Mouse (Mus musculus): ENCODE data around the gene Tcf20.
A peak's percentile ranks its signal among the peaks of the same experiment; 100 is the strongest.

The Tcf20 gene

DNA sequence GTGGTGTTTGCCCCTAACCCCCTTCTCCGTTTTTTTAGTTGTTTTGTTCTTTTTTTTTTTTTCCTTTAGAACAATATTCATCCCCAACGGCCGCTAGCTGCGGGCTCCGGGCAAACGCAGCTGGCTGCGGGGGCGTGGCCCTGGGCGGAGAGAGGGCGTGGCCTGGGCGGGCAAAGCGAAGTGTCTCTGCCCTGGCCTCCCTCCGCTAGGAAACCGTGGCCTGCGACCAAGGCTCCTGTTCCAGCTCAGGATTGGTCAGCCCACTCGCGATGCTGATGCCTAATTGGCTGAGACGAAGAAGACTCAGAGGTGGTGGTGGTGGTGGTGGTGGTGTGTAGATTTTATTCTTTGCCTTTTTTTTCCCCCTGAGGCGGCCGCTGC is at the start of gene Tcf20:
Tcf20 (minus strand) TSS at position 141 of the 381 bp plus-strand sequence.
- peak; percentile 92 for DNase-seq (ENCODE audit: low read depth, low spot score)

DNA sequence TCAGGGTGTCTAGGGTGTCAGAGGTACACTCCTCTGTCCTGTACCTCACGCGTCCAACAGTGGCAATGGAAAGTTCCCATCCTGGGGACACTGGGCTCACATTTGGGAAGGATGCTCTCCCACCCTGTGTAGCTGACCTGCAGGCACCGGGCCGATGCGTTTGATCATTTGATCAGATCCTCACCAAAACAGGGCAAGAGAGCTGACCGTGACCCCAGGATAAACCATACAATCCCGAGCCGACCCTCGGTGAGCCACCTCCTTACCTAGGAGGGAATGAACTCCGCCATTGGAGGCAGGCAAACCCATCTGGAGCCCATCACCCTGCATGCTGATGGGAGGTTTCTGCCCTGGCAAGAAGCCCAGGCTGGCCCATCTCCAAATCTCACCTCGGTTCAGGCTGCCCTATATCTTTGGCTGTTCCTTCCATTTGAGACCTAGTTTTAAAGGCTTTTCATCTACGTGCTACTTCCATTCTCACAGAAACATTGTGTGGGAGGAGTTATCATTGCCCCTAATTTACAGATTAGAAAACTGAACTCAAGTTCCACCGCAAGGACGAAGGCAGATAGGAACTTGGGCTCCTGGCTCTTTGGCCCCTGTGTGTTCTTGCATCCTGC is 49.3 kb upstream of the Tcf20 start:
- DNase-seq (ENCODE audit: low read depth, low spot score), result no peak

DNA sequence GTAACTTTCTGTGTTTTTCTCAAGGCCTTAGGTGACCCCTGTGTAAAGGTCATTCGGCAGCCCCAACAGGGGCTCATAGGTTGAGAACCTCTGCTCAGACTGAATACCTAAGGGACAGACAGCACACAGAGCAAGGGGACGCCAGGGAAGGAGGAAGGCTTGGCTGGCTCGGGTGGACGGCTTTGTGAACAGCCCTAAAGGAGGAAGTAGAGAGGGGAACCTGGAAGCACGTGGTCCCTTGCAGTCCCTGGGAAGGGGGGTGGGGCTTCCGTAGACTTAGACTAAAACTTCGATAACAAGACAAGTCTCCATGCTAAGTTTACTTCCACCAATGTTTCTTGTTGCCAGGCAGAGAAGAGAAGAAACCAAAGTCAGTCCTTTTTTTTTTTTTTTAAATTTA is 48.4 kb upstream of the Tcf20 start:
- no peak for DNase-seq (ENCODE audit: low read depth, low spot score)

DNA sequence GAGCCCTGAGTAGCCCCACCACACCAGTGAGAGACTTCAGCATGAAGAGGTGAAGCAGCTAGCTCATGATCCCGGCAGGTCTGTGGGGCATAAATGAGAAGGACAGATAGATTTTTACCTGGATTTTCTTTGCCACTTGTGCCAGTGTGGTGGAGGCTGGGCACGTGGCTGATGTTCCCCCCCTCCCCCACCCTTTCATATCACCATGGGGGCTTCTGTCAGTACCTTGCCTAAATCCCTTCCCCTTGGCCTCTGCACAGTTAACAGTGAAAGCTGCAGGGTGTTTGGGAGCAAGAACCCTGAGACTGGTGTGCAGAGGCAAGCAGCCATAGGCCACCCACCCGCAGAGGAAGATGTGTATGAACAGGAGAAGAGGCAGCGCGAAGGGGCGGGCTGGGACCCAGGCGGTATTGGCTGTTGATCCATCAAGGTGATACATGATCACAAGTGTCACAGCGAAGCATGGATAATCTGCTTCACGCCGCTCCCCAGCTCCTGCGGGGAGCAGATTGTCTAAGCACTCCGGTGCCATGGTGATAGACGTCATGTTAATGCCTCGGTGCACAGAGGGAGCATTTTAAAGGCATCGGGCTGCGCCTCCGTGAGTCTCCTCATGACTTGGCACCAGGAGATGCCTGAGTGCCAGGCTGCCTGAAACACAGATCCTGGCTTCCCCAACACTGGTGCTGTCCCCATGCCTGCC is 46.8 kb upstream of the Tcf20 start:
- DNase-seq (ENCODE audit: low read depth, low spot score), result no peak

DNA sequence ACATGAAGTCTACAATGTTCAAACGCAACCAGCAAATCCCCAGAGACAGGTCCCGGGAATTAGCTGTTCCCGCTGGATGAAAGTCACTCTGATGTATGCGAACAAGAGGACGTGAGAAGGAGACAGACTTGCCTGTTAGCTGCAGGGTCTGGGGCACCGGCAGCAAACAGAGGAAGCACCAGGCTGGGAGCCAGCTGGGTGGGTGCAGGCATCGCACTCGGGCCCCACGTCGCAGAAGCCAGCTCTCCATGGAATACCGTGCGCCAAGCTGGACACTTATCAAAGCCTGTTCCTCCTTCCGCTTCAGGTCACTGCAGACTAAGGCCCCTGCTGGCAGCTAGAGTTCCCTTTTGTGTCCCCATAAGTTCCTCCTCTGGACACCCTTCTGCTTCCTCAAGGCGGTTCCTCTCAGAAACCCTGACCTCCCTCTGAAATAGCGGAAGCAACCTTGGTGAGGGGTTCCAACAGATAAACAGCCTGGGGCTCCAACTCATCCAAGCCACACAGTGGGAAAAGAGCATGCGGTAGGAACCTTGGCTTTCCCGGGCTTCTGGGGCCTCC is 45.4 kb upstream of the Tcf20 start, which contains the start of gene Nfam1:
Nfam1 (minus strand) TSS at position 326 of the 561 bp plus-strand sequence.
- DNase-seq (ENCODE audit: low read depth, low spot score), result no peak

DNA sequence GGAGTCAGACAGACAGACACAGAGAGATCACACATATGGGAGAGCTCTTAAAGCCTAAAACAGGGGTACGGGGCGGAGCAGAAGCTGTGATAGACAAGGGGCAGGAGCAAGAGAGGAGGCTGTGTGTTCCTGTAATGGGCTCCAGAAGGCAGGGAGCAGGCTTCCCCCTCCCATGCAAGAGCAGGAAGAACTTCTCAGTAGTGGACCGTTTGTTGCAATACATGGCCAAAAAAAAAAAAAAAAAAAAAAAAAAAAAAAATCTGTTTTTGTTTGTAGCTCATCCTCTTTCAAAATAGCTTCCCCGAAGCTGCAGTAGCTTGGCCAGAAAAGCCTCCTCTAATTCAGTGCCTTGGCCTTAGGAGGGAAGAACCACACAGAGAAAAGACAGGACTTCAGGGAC is 43.2 kb upstream of the Tcf20 start:
- DNase-seq (ENCODE audit: low read depth, low spot score), result no peak

DNA sequence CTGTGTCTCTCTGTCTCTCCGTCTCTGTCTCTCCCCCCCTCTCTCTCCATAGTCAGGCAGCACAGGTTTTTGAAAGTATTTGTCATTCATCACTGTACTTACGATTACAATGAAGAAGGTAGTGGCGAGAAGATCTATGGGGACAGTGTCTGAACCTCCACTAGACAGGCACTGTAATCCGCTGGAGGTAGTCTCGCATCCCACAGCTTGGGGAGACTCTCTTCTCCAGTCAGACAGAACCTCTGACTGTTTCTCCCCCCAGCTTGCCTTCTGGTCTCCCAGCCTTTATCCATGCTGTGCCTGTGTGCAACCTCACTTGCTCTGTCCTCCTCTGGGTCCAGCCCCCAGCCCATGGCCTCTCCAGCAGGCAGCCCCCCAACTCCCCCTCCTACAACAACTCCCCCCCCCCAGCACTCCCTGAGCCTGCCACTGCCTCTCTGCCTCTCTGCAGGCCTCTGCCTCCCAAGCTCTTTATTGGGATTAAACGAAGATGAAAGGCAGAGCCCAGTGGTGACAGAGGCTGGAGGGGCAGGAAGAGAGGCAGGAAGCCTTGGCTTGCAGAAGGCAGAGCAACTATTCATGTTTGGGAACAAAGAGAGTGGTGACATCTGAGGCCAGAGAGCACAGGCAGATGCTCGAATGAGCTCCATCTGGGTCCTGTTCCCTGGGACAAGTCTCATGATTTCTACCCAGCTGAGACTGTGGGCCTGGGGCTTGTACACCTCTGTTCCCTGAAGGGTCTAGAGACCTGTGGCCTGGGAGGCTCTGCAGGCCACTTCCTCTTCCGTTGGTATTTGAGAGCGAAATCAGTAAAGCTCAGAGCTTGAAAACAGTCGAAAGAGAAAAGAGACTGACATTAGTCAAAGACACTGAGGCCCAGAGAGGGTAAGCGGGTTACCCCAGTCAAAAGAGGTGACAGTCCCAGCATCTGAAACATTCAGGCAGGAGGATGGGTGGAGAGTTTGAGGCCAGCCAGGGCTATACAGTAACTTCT is 42.4 kb upstream of the Tcf20 start:
- DNase-seq (ENCODE audit: low read depth, low spot score), result no peak

DNA sequence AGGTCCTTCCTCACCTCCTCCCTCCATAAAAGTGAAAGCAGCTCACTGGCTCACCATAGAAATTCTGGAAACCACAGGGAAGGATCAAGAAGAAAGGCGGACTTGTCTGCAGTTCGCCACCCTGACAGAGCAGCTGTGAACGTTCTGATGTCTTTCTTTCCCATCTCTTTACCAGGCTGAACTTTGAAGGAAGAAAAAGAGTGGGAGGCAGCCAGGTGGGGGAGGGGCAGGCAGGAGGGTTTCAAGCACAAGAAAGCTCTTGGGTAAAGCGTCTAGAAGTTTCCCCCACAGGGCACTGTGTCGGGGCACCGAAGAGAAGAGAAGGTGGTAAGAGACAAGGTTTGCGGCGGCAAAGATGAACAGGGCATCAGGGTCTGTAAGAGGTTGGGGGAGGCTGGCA is 38.5 kb upstream of the Tcf20 start:
- no peak for DNase-seq (ENCODE audit: low read depth, low spot score)

DNA sequence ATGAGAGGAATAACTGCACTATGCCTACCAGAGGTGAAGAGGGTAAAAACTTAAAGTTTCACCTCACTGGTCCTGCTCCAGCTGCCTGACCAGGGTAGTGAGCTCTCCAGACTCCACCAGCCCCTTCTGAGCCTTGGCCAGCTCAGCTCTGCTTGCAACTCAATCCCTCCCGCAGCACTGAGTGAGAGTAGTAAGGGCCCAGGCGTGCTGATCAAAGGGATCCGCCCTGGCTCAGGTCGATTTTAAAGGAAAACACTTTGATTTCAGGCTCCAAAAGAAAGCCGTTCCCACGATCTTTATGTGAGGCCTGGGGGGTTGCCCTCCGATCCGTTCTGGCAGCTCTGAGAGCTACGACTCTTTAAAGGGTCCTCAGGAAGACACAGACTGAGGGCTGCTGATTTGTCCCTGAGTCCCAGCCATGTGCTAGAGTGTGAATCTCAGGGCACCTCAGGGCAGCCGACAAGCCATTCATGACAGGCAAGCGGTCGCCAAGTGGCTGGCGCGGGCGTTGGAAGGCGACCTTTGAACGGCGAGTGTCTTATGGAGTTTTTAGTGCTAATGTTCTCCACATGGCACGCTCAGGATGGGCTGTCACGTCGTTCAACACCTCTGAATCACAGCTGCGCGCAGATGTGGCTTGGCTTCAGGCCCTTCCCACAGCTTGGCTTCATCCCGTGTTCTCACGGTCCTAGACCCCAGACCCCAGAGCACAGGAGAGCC is 37.5 kb upstream of the Tcf20 start:
- DNase-seq (ENCODE audit: low read depth, low spot score), result peak; percentile 80

DNA sequence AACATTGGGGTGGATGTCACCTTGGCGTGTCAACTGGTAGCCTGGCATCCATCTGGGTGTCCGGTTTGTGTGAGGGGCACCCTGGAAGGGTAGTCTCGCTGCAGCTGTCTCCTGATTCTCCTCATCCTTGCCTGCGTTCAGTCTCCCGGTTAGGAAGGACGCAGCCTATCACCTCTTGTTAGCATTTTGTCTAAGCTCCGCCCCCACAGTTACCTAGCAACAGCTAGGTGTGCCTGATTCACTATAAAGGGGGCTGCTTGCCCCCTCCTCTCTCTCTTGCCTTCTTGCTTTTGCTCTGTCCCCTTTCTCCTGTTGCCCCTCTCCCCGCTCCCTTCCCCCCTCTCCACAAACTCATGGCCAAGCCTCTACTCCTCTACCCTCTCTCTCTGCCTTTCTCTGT is 35.3 kb upstream of the Tcf20 start:
- no peak for DNase-seq (ENCODE audit: low read depth, low spot score)

DNA sequence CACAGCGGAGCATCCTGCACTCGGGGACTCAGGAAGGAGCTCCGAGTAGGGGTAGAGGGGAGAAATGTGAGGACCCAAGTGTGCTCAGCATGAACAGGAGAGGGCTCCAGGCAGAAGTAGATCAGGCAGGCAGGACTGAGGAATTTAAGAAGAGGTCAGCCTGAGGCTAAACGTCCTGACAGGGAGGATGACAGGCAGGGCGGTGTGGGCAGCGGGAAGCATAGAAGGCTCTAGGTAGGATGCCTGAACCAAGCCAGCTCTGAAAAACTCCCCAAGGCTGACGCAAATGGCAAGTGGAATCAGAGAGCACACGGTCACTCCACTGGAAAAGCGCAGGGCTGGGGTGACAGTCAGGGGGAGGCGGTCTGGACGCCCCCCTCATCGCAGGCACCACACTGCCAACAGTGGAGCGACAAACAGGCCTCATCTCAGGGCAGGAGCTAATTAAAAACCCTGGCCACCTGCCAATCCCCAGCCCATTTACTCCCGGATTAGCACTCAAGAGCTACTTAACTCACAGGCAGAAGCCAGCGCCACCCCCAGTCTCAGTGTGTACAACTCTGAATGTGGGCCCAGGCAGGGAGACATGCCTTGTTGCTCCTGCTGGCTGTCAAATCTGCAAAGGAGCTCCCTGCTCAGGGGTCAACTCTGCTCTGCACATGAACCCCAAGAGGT is 23.5 kb upstream of the Tcf20 start:
- no peak for DNase-seq (ENCODE audit: low read depth, low spot score)

DNA sequence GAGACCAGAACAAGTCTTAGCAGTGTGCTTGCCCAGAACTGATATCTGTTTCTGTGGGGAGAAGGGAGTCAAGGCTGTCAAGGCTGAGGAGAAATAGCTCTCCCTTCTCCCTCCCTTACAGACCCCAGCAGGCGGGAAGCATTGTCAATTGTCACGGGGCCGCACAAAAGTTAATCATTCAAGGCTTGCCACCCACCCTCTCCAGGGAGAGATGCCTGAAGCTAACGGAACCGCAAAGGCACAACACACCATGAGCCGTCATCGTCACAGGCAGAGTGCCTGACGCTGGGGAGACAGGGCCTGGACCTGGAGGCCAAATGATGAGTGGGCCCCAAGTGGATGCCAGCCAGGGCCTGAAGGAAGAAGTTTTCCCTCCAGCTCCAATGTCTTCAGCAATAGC is 22.8 kb upstream of the Tcf20 start:
- no peak for DNase-seq (ENCODE audit: low read depth, low spot score)

DNA sequence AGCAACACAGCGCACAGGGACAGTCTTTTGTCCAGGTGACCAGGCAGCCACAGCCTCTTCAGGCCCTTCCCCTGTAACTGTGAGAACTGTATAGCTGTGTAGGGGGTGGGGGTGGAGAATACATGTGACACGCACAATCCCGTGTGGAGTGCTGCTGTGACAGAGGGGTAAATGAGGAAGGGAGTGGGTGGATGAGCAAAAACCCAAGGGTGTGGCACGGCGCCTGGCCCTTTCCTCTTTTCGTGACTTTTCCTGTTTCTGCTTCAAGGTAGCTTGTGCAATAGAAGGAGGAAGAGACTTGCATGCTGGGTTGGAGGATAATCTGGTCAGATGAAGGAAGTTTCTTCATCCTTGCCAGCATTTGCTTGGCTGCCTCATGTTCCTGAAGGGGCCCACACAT is 21.9 kb upstream of the Tcf20 start:
- no peak for DNase-seq (ENCODE audit: low read depth, low spot score)

DNA sequence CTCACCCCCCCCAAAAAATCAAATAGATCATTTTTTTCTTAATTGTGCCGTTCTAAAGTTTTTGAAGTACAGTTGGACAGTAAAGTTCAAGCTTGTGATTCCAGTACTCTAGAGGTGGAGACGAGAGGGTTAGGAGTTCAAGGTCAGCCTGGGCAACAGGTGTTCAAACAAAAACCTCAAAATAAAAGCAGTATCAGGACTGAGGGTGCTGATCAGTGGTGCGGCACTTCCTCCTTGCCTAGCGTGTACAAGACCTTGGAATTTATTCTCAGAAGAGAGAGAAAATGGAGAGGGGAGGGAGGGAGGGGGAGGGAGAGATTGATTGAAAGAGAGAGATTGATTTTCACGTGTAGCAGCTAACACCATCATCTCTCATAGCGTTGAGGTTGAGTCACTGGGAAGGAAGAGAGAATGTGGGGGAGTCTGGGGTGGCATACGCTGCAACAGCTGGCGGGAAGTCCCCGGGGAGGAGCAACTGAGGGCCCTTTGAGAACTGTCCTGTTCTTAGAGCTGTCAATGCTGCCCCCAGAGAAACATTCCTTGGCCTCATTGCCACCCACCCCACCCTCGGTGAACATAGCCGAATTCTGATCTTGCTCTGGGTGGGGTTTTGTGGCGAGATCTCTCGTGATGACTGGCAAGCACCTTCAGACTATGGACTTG is 21.2 kb upstream of the Tcf20 start:
- no peak for DNase-seq (ENCODE audit: low read depth, low spot score)

DNA sequence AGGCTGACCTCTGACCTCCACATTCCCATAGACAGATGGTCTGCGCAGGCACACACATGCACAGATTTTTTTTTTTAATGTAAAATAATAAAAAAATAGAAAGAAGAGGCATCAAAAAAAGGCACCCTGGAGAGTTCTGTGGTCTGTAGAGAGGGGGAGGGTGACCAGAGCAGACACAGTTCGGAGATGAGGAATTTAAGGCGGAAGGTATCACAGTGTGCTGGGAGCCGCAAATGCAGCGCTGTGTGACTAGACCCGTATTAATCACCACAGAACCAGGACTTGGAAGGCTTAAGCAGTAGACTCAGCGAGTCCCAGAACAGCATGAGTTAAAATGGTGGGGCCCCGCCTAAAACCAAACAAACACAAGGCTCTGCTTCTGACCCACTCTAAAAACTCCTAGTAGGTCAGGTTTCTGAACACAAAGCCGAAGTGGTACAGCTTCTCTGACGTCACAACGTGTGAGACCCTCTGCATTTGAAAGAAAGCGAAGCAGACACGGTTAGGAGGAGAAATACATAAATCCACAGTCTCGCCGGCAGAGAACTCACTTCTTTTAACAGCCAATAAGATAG is 19.8 kb upstream of the Tcf20 start:
- DNase-seq (ENCODE audit: low read depth, low spot score), result no peak

DNA sequence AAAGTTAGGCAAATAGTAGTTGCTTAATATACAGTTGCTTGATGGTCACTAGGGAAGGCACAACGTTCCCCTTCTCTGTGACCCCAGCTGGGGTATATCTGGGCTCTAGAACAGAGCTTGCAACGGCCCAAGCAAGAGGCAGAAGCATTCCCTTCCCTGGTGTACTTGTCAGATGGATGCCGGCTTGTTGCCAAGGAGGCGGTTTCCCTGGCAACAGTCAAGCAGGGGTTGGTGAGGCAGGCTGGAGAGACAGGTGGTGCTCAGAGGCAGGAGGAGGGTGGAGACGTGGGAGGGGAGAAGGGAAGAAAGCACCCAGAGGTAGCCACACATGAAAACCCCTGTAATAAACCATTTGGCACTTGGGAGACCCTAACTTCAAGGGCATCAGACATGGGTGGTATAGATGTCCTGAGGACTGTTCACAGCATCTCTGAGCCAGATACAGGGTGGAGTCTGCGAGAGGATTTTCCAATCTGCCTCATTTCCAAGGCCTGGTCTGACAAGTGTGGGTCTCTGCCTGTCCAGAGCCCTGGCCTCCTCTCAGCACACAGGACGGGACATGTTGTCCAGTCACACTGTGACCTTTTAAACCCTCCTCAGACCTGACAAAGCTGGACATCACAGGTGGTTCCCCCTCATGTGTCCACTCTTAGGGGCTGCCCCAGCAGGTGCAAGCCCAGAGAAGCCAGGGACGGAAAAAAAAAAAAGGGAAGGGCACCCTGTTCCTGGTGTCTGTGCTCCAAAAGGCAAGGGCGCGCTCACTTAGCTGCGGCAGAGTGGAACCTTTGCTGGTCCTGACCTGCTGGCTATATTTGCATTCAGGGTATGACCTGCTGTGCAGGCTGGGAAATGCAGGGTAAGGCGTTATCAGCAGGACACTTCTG is 15.2 kb upstream of the Tcf20 start:
- no peak for DNase-seq (ENCODE audit: low read depth, low spot score)

DNA sequence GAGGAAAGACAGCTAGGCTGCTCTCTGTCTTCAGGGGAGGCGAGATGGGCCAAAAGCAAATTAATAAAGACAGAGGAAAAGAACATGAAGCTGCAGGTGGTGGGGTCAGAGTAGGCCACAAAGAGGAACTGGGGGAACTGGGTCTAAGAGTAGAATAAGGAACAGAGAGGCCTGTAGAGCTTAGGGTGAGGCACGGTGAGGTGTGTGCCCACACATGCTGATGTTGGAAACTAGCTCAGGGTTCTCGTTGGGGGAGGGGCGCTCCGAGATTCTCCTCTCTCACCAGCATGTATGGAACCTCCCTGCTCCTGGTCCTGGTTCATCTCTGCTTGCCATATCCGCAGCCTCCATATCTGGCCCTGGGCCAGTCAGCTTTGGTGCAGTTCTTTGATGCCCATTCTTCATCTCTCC is 11.1 kb upstream of the Tcf20 start:
- no peak for DNase-seq (ENCODE audit: low read depth, low spot score)

DNA sequence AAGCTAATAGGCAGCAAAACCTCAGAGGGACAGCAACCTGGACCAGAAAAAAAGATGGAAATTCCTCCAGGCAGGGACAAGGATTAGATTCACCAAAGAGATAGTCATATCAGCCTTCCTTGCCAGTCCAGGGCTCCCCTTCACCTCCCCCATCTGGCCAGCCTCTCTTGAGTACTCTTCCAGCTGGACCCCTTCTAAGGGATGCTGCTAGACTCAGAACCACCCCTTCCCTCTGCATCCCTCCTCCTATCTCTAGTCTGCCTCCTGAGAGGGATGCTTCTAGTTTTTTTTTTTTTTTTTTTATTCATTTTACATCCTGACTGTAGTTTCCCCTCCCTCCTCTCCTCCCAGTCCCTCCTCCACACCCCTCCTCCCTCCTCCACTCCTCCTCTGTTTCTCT is 8.8 kb upstream of the Tcf20 start:
- no peak for DNase-seq (ENCODE audit: low read depth, low spot score)

DNA sequence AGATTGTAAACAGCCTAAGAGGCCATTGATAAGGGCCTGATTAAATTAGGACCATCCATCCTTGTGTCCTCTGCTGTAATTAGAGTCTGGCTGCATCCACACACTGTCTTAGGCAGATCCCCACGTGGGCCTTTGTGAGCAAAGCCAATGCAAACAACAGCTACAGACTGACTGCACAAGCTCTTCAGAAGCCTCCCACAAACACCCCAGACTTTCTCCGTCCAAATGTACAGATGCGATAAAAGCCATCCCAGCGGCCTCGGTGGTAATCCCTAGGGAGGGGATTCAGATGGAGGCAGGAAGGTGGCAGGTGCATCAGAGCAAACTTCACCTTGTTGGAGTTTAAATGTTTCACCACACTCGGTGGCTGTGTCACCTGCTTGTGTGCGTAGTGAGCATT is 7.6 kb upstream of the Tcf20 start:
- DNase-seq (ENCODE audit: low read depth, low spot score), result no peak
